Mouse (Mus musculus) layer of hippocampus, postnatal 25 days (tissue): ENCODE measurements at regions not wholly inside any gene's neighbourhood (a gene's known extent, or its start where the extent isn't known, plus 50 kb on each side); places are given as distances from the start of the nearest gene placed in this dataset.

ENCODE experiments used
- DNase-seq, 2 experiments: peaks; one replicate each; pipeline ENCODE4 v3.0.0; 2022; ENCODE audit warnings: mixed read lengths in 2 of 2, low spot score in 1 of 2; ENCODE audit errors: extremely low spot score in 1 of 2

- no peak for DNase-seq
Observed at GRCm38 (mm10) chr17:69781201-69781600, 187.7 kb upstream of the Dlgap1 start.

GRCm38 (mm10) chr17:69786985-69787384 is 181.9 kb upstream of the Dlgap1 start:
- no peak for DNase-seq

GRCm38 (mm10) chr17:69821473-69821872 is 147.4 kb upstream of the Dlgap1 start:
- no peak for DNase-seq

GRCm38 (mm10) chr17:69821901-69822300 is 147.0 kb upstream of the Dlgap1 start:
- DNase-seq = no peak

GRCm38 (mm10) chr17:69822921-69823320 is 146.0 kb upstream of the Dlgap1 start:
- no peak for DNase-seq

- DNase-seq = no peak
Observed at GRCm38 (mm10) chr17:69841308-69841707, 127.6 kb upstream of the Dlgap1 start.

GRCm38 (mm10) chr17:69848306-69848705 is 120.6 kb upstream of the Dlgap1 start:
- DNase-seq = no peak

GRCm38 (mm10) chr17:69850075-69850474 is 118.8 kb upstream of the Dlgap1 start:
- DNase-seq = no peak

GRCm38 (mm10) chr17:69879958-69880357 is 88.9 kb upstream of the Dlgap1 start:
- DNase-seq = peak in 1 of 2 experiments; percentile 30

- DNase-seq = no peak
Observed at GRCm38 (mm10) chr17:69893980-69894379, 74.9 kb upstream of the Dlgap1 start.
